Mouse (Mus musculus) intestine, postnatal 0 days (tissue): Measurements from ENCODE around the gene Katnal1. TPM values are rescaled to one million over a fixed set of nuclear protein-coding genes. Genes with fewer than 3 reads are reported as not detected.

Source experiments
- ATAC-seq: fragments of 200-750 bp; cut with Nextera tagmentation; 2 replicates; pipeline ENCODE4 v1.8.0; 2017; ENCODE audit warnings: mild to moderate bottlenecking, moderate TSS enrichment, moderate library complexity
- H3K27ac ChIP-seq: fragments of 300-500 bp; sonication (generic); 2 replicates; pipeline ENCODE4 v1.5.1; 2014; ENCODE audit warnings: mild to moderate bottlenecking, low read depth, low read length, moderate library complexity
- H3K27me3 ChIP-seq: fragments of 300-500 bp; sonication (generic); replicated peaks from 2 replicates; pipeline ENCODE4 v1.6.1; 2014; ENCODE audit warnings: low read length, mixed read lengths; ENCODE audit not compliant: control insufficient read depth, insufficient read depth
- H3K36me3 ChIP-seq: fragments of 300-500 bp; sonication (generic); 2 replicates; pipeline ENCODE4 v1.6.1; 2014; ENCODE audit warnings: mild to moderate bottlenecking, moderate library complexity; ENCODE audit not compliant: control insufficient read depth, insufficient read depth
- H3K4me1 ChIP-seq: fragments of 300-500 bp; sonication (generic); replicated peaks from 2 replicates; pipeline ENCODE4 v1.6.1; 2014; ENCODE audit warnings: antibody characterized with exemption, low read length, mixed read lengths; ENCODE audit not compliant: control insufficient read depth, insufficient read depth
- H3K4me2 ChIP-seq: fragments of 300-500 bp; sonication (generic); replicated peaks from 2 replicates; pipeline ENCODE4 v1.6.1; 2014; ENCODE audit warnings: low read depth, mild to moderate bottlenecking, moderate library complexity
- H3K4me3 ChIP-seq: fragments of 300-500 bp; sonication (generic); 2 replicates; pipeline ENCODE4 v1.5.1; 2014; ENCODE audit warnings: low read depth, low read length
- H3K9ac ChIP-seq: fragments of 300-500 bp; sonication (generic); 2 replicates; pipeline ENCODE4 v1.6.1; 2014; ENCODE audit warnings: mild to moderate bottlenecking, low read depth, low read length
- H3K9me3 ChIP-seq: fragments of 300-500 bp; sonication (generic); 2 replicates; pipeline ENCODE4 v1.6.1; 2016; ENCODE audit warnings: mixed run types; ENCODE audit not compliant: control insufficient read depth
- CTCF ChIP-seq: sonication (generic); IDR thresholded peaks from 2 replicates; pipeline ENCODE4 v1.5.1; 2016; ENCODE audit warnings: low read depth, mild to moderate bottlenecking, control low read depth, antibody characterized with exemption, moderate library complexity
- WGBS: fragments of 180-500 bp; shearing (Covaris S2); extraction: QIAGEN DNeasy Blood & Tissue Kit; methylation state at CpG from one replicate; pipeline ENCODE4 v1.1.7; 2014; 5-methylcytosine and 5-hydroxymethylcytosine counted together
- polyA plus RNA-seq: library from polyadenylated mRNA; unstranded; fragments of >200 nt; fragmentation: Nextera tagmentation; extraction: Ambion mirVana; gene quantifications from 2 replicates; pipeline ENCODE4 v1.2.1, GENCODE M21; 2015

Katnal1 gene
- polyA plus RNA-seq, 1 experiment from 2014 or later = 2.7 TPM

DNA sequence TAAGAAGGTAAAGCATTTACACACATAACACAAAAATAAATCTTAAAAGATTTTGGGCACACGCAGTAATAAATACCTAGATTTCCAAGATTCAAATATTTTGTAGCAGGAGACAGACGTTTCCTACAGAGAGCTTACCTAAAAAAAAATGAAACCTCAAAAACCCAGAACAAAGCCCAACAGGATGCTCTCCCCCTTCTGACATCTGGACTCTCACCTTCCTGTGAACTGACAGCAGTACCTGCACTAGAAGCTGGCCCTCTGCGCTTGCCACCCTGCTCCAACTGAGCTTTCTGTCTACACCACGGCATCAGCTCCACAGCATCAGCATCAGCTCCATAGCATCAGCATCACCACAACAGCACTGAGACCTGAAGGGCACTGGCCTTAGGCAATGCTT is 19.1 kb downstream of the Katnal1 start:
- Histone ChIP-seq H3K4me1 (no peaks in the 10 kb centered on the region), H3K4me2 (no peak overlapping the region), H3K9me3 (no peaks in the 10 kb centered on the region), H3K4me3 (no peak overlapping the region), H3K27ac (no peak overlapping the region), H3K27me3 (no peaks in the 10 kb centered on the region), H3K36me3 (no peaks in the 10 kb centered on the region), H3K9ac (no peak overlapping the region)
- ATAC-seq = no peak
- TF ChIP-seq CTCF = no peak
- 89% methylated on average over 4 of the region's 4 CpGs for WGBS

DNA sequence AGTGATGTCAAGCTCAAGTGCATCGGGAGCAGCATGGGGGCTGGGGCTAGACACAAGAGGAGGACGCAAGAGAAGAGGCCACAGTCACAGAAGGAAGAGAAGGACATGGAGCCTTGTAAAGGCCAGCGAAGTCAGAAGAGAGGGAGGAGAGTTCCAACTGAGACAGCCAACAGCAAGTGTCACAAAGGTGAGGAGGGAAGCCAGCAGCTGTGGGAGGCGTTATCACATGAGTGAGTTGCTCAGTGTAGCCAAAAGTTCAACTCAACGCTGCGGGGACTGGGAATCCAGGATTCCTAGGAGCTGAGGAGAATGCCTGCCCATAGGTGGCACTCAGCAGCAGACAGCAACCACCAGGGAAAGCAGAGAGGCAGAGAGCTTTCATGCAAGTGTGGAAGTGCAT is 19.7 kb downstream of the Katnal1 start:
- no peak overlapping the region for H3K9ac ChIP-seq
- no peak for ATAC-seq
- peak; percentile 64 for TF ChIP-seq CTCF

DNA sequence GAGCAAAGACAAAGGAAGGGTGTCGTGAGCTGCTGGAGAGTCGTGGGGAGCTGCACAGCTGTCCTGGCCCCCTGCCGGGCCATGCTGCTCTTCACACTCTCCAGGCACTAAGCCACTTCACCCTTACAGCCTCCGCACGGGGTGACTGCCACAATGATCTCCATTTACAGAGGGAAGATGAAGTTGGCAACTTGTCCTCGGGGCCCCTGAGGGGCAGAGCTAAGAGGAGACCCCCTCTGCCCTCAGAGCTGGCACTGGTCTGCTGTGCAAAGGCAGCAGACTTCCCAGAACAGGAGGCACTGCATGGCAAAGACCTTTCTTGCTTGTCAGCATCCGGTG is 20.1 kb downstream of the Katnal1 start:
- WGBS = 45% methylated on average over 7 of the region's 7 CpGs
- TF ChIP-seq CTCF = peak; percentile 35
- H3K4me2 ChIP-seq = no peak overlapping the region
- H3K27me3 ChIP-seq = no peaks in the 10 kb centered on the region
- no peaks in the 10 kb centered on the region for H3K9me3 ChIP-seq
- H3K4me1 ChIP-seq = no peaks in the 10 kb centered on the region
- H3K4me3 ChIP-seq = no peak overlapping the region
- no peaks in the 10 kb centered on the region; the same call in 1 of the 2 replicates for H3K36me3 ChIP-seq
- ATAC-seq = no peak
- no peak overlapping the region for H3K27ac ChIP-seq
- H3K9ac ChIP-seq = no peak overlapping the region

More for the DNA sequence above, 19.7 kb downstream of the Katnal1 start:
- Histone ChIP-seq H3K9me3 (no peaks in the 10 kb centered on the region), H3K27ac (no peak overlapping the region), H3K36me3 (no peaks in the 10 kb centered on the region; the same call in 1 of the 2 replicates), H3K4me1 (no peaks in the 10 kb centered on the region), H3K4me3 (no peak overlapping the region), H3K4me2 (no peak overlapping the region), H3K27me3 (no peaks in the 10 kb centered on the region)
- WGBS = 44% methylated on average over 6 of the region's 6 CpGs

DNA sequence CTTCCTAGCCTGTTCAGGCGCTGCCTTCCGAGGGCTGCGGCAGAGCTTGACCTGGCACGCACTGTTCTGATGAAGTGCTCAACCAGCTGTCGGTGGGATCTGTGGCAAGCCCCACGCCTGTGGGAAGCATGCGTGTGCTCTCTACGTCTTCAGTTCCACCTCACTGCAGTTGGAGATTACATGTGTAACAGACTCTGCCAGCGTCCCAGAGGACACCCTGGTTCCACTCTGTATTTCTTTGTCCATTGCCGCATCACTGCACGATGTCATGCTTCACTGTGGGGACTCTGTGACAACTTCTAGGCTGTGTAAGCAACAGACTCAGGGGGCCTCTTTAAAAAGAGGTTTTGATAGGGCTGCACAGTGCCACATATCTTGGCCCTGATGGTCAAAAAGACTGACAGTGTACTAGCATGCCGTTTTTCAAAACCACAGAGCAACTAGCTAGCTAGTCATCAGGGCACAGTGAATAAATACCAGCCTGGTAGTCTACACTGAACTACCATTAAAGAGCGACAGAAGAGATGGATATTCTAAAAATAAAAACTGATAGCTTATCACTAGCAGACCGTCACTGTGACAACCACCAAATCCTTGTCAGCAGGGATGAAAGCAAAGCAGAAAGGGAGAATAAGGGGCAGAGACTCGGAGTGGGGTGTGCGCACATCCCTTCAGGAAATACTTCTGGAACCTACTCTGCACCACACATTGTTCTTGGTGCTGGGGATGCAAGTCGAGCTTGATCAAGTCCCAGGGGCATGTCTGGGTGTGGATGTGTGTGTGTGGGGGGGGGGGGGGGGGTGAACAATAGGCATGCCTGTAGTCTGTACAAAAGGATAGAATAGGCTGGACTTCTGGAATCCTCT is 20.7 kb downstream of the Katnal1 start:
- ATAC-seq = no peak
- no peak overlapping the region for H3K27ac ChIP-seq
- H3K4me2 ChIP-seq = no peak overlapping the region
- no peaks in the 10 kb centered on the region for H3K9me3 ChIP-seq
- H3K4me3 ChIP-seq = no peak overlapping the region
- 84% methylated on average over 17 of the region's 17 CpGs for WGBS
- TF ChIP-seq CTCF = no peak
- H3K36me3 ChIP-seq = peaks cover 6% of the 10 kb centered on the region; the same call in 1 of the 2 replicates
- H3K27me3 ChIP-seq = no peaks in the 10 kb centered on the region
- H3K4me1 ChIP-seq = no peaks in the 10 kb centered on the region
- H3K9ac ChIP-seq = no peak overlapping the region

DNA sequence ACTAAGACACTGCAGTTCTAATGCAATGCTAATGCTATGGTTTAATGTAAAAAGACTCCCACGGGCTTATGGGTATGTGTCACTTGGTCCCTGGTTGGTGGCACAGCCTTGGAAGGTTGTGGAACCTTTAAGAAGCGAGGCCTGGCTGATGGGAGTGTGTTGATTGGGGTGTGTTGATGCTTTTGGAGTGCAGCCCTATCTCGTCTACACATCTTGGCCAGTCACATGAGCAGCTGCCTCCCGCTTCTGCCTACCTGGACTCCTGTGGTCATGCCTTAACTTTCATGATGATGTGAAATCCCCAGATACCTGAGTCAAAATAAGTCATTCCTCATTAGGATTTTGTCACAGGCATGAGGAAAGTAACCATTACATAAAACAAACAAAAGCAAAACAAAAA is 22.8 kb downstream of the Katnal1 start:
- no peak overlapping the region for H3K4me2 ChIP-seq
- H3K27ac ChIP-seq = no peak overlapping the region
- ATAC-seq = no peak
- no peak for TF ChIP-seq CTCF
- H3K4me3 ChIP-seq = no peak overlapping the region
- peaks cover 8% of the 10 kb centered on the region; the same call in 1 of the 2 replicates for H3K36me3 ChIP-seq
- no peaks in the 10 kb centered on the region for H3K27me3 ChIP-seq
- H3K4me1 ChIP-seq = no peaks in the 10 kb centered on the region
- H3K9ac ChIP-seq = no peak overlapping the region
- no peaks in the 10 kb centered on the region for H3K9me3 ChIP-seq
- 78% methylated on average over 4 of the region's 4 CpGs for WGBS

DNA sequence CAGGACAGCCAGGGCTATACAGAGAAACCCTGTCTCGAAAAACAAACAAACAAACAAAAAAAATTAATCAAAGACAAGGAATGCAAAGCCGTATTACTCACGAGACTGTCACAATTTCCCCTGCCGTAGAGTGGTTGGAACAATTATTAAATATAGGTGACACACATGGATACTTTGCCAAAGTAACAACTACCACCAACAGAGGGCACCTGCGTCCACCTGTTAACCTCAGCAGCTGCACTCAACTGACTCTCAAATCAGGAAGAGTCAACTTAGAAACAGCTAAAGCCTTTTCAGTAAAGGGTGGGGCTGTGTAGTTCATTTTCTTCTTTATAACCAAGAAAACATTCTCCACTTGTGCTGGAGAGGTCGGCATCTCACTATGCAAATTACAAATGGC is 24.3 kb downstream of the Katnal1 start:
- H3K27me3 ChIP-seq = no peaks in the 10 kb centered on the region
- no peaks in the 10 kb centered on the region for H3K4me1 ChIP-seq
- no peaks in the 10 kb centered on the region for H3K9me3 ChIP-seq
- H3K4me3 ChIP-seq = no peak overlapping the region
- no peak overlapping the region for H3K9ac ChIP-seq
- peaks cover 8% of the 10 kb centered on the region; the same call in 1 of the 2 replicates for H3K36me3 ChIP-seq
- WGBS = 47% methylated on average over 6 of the region's 6 CpGs
- ATAC-seq = peak; percentile 36; the same call in 1 of the 2 replicates
- H3K27ac ChIP-seq = no peak overlapping the region
- no peak overlapping the region for H3K4me2 ChIP-seq
- TF ChIP-seq CTCF = peak; percentile 82
